Mouse (Mus musculus): ENCODE measurements around the gene Ahcyl1. TPM values are rescaled to one million over a fixed set of nuclear protein-coding genes. Genes with fewer than 3 reads are reported as not detected.
A peak's percentile ranks its signal among the peaks of the same experiment; 100 is the strongest.
"Not testable (repeated sequence)": the region's sequence is repeated elsewhere in the genome, so short reads cannot be mapped to it uniquely, and the experiment has no call there.

Gene Ahcyl1
- total RNA-seq (2021), result 100 to 1,000 TPM; 332 to 340 TPM
- long read RNA-seq, experiment 1, transcript Ahcyl1-201 (17 exons, 3,863 nt), result major isoform, 675 of 803 reads
- long read RNA-seq, experiment 1, partial matches to known transcripts, result 21 of 803 reads
- long read RNA-seq, experiment 1, other reads (novel, unspliced or antisense), result 105 of 803 reads
- long read RNA-seq, experiment 2, transcript Ahcyl1-201 (17 exons, 3,863 nt), result major isoform, 532 of 645 reads
- long read RNA-seq, experiment 2, partial matches to known transcripts, result 20 of 645 reads
- long read RNA-seq, experiment 2, other reads (novel, unspliced or antisense), result 93 of 645 reads

DNA sequence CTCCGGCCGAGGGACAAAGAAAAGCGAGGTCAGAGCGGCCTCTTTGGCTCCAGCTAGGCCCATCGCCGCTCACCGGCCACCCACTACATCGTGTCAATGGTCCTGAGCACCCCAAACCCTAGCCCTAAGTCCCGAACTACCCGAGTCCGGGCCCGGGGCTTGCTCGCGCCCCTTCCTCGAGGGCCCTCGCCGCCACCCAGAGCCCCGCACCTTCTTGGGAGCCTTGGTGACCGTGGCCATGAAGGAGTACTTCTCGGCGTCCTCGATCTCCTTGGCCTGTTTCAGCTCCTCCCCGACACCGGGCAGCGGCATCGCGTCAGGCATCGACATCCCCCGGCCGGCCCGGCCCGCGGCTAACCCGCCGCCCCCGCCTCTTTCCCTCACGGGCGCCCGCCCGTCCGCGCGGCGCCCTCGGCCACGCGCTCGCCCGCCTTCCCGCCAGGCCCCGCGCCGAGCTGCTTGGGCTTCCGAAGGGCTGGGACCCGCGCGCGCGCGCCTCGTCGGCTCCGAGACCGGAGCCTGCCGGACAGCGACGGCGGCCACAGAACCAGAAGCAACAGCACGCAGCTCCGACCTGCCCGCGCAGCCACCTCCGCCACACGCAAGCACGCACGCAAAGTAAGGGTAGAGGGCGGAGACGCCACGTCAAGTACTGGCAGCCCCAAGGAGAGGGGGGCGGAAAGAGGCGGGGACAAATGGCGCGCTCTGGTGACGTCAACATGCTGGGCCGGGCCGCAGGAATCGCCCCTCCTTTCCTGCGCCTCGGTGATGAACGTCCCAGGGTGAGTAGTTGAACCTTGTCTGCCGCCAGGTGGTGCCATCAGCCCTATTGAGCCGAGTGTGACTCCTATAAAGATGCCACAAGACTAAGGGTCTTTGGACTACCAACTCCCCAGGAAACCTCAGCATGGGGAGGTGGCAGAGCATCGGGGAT is at the start of gene Ahcyl1:
Gene Ahcyl1, minus strand, starts transcription at position 613 of the 934 bp plus-strand sequence.
- peak; percentile 93 for TF ChIP-seq CTCF (IDR thresholded peaks at IDR 0.05)
- H3K27ac ChIP-seq, result peak within 1 kb of the TSS; percentile 93
- DNase-seq (ENCODE audit: extremely low spot score in 1 of 2, low spot score in 2 of 2), result peak; percentile 99
- intact Hi-C loops (cut with DNase I), result loop anchor here (1.0 to 5.0 kb wide), 4 partner anchors 59 to 366 kb away; no protein-coding TSS in a partner anchor
- peak within 1 kb of the TSS; percentile 97 for H3K4me3 ChIP-seq

DNA sequence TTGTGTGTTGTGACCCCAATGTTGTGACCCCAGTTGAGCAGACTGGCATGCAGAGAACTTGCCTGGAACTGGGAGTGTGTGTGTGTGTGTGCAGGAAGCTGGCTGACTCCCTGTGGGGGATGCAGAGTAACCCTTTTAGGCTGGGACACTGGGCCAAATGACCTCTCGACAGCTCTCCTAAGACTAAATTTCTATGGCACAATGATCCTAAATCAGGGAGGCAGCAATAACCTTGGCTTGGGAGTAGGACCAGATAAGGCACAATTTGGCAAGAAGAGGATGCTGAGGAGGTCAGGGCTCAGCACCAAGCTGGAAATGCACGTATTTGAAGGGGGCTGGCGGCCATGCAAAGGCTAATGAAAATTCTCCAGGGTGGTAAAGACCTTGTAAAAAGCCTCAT is 49.7 kb upstream of the Ahcyl1 start:
- Histone ChIP-seq H3K27ac (no peak overlapping the region), H3K4me3 (no peak overlapping the region)

DNA sequence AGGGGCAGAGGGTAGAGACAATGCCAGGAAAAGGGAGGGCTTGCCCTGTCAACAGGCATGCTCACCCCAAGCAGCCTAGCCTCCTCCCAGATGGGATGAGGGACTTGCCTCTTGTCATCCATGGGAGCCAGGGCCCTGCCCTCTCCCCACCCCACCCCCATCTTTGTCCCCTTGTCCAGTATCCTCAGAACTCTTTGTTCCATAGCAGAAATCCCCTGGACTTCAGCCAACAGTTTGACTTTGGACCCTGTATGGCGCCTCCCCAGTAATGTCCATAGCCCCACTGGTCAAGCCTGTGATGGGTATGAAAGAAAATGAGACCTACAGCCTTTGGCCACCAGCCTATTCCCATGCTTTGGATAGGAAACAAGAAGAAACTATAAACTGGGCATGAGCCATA is 47.3 kb upstream of the Ahcyl1 start:
- no peak for TF ChIP-seq CTCF (IDR thresholded peaks at IDR 0.05)
- H3K4me3 ChIP-seq, result no peak overlapping the region
- H3K27ac ChIP-seq, result no peak overlapping the region
- intact Hi-C loops (cut with DNase I), result no loop called here
- DNase-seq (ENCODE audit: extremely low spot score in 1 of 2, low spot score in 2 of 2), result no peak

More for the DNA sequence above, 49.7 kb upstream of the Ahcyl1 start:
- no peak for TF ChIP-seq CTCF (IDR thresholded peaks at IDR 0.05)
- intact Hi-C loops (cut with DNase I), result no loop called here
- DNase-seq (ENCODE audit: extremely low spot score in 1 of 2, low spot score in 2 of 2), result no peak

DNA sequence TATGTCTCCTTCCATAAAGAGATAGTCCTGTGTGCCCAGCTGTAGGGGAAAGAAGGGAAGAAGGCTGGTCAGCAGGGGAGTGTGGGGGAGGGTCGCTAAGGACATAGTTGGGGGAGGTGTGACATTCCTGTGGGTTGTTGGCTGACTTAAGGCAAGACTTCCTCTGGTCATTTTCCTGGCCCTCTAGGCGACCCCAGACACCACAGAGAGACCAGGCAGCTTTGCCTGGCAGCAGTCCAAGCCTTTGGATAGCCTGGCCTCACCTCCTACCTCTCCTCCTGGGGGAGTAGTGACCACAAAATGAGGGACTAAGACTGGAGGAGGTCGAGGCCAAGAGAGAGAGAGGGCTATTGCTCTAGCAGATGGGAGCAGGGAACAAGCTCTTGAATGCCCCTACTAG is 46.7 kb upstream of the Ahcyl1 start:
- no peak for DNase-seq (ENCODE audit: extremely low spot score in 1 of 2, low spot score in 2 of 2)
- intact Hi-C loops (cut with DNase I), result no loop called here
- no peak overlapping the region for H3K4me3 ChIP-seq
- no peak overlapping the region for H3K27ac ChIP-seq
- TF ChIP-seq CTCF (IDR thresholded peaks at IDR 0.05), result no peak

DNA sequence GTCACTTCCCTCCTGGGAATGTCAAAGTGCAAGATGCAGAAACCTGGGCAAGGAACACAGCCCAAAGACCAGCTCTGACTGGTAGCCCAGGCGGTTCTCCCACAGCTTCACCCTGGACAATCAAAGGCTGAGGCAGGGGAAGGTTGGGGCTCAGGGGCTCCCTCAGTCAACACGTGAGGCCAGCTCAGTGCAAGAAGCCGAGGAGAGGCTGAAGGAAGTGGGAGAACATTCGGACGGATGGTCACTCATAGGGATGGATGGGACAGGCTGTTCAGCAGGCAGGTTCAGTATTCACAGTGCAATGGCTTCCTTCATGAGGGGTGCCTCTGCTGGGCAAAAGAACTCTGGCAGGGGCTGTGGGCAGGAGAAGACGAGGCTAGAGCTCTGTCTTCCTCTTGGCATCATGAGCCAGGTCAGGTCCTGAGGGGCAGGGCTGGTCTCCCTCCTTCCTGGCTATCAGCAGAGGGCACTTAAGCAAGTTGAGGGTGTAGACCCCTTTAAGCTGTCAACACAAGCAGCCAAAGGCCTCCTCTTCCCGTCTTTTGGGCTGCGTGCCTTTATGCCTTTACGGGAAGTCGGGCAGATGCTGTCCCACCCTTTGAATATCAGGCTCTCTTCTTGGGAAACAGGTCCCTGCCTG is 45.8 kb upstream of the Ahcyl1 start:
- Histone ChIP-seq H3K27ac (peak overlapping the region; percentile 24; the same call in 1 of the 2 replicates), H3K4me3 (no peak overlapping the region)
- no peak for TF ChIP-seq CTCF (IDR thresholded peaks at IDR 0.05)
- intact Hi-C loops (cut with DNase I), result no loop called here
- no peak for DNase-seq (ENCODE audit: extremely low spot score in 1 of 2, low spot score in 2 of 2)

DNA sequence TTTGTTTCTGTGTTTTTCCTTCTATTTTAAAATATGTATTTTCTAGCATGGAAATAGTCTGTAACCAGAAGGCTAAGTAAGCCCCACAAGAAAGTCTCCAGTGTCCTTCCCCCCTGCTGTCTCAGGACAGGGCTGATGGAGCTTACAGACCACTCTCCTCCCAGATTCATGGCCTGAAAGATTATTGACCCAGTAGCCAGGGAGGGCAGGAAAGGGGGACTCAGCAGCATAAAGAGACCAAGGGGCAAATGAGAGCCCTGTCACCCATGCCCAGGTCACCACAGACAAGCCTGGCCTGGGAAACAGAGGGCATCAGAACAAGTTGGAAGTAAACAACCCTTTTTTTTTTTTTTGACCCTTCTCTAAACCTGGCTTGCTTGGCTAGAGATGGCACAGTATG is 45.0 kb upstream of the Ahcyl1 start:
- no peak for TF ChIP-seq CTCF (IDR thresholded peaks at IDR 0.05)
- no peak for DNase-seq (ENCODE audit: extremely low spot score in 1 of 2, low spot score in 2 of 2)
- intact Hi-C loops (cut with DNase I), result no loop called here
- H3K4me3 ChIP-seq, result no peak overlapping the region
- peak overlapping the region; percentile 81 for H3K27ac ChIP-seq

DNA sequence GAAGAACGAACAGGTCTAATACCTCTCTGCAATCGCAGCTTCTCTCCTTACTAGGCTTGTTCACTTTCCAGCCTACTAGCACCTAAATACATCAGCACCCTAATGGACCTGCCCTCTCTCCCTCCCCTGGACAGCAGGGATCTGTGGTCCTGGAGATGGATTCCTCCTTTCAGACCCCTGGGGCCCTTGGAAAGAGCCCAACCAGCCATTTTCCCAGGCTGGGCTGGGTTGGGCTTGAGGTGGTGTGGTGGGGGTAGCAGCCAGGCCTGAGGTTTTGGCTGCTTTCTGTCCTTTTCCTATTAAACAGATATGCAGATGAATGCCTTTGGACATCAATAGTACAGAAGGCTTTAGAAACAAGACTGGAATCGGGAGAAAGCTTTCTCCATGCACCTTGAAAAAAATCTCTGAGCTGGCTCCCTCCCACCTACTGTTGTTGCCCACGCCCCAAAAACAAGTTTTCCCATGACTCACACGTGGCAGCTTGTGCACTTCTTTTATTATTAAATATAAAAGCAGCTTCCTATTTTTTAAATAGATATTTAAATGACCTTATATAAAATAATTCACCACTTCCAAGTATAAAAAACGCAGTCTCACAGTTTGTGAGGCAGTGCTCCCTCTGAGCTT is 44.3 kb upstream of the Ahcyl1 start:
- no peak for DNase-seq (ENCODE audit: extremely low spot score in 1 of 2, low spot score in 2 of 2)
- H3K4me3 ChIP-seq, result no peak overlapping the region
- TF ChIP-seq CTCF (IDR thresholded peaks at IDR 0.05), result no peak
- intact Hi-C loops (cut with DNase I), result no loop called here
- H3K27ac ChIP-seq, result peak overlapping the region; percentile 81

DNA sequence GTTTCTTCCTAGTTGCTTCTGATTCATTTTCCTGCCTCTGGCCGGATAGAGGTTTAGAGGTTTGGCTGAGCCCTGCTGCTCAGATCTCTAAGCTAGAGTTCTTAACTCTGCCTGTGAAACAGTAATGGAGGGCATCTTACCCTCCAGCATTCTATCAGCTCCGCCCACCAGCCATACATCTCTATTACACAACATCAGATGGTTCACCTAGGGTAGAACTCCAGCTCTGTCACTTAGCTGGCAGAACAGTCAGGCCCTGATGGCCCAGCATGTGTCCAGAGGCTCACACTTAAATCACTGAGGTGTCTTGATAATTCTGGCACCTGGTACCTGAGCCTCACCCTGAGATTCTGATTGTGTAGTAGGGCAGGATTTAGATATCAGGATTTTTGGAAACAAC is 43.6 kb upstream of the Ahcyl1 start:
- TF ChIP-seq CTCF (IDR thresholded peaks at IDR 0.05), result no peak
- intact Hi-C loops (cut with DNase I), result no loop called here
- no peak for DNase-seq (ENCODE audit: extremely low spot score in 1 of 2, low spot score in 2 of 2)
- no peak overlapping the region for H3K4me3 ChIP-seq
- H3K27ac ChIP-seq, result peak overlapping the region; percentile 81

DNA sequence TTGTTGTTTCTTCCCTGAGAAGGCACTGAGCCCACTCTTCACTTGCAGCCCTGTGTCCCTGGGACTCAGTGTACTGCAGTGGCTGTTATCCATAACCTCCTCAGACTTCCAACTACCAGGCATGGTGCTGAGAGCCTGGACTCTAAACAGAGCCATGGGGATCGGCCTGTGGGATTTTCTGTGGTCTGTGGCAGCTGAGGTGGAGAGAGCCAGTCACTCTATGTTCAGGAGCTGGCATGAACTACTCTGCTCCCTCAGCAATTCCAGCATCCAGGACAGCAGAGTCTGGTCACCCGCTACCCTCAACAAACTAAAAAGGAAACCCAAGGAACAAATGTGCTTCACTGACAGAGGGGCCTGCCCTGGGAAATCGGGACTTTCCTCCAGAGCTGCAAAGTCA is 43.1 kb upstream of the Ahcyl1 start:
- intact Hi-C loops (cut with DNase I), result no loop called here

DNA sequence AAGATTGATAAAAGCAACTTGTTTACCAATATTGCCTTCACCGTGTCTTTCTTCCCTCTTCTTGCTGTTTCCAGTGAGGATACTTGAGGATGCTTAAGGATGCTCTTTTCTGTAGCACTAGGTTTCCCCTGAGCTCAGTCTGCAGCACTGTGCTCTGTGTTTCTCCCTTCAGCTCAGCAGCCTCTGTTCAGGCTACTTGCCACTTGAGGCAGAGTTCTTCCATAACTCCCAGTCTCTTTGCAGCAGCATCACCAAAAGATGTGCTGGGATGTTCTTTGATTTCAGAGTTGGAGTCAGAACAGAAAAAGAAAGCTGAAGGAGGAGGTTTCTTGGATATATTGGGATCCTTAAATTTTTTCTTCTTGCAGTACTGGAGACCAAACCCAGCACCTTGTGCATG is 42.3 kb upstream of the Ahcyl1 start:
- Histone ChIP-seq H3K4me3 (no peak overlapping the region), H3K27ac (no peak overlapping the region; the same call in 1 of the 2 replicates)
- DNase-seq (ENCODE audit: extremely low spot score in 1 of 2, low spot score in 2 of 2), result no peak
- intact Hi-C loops (cut with DNase I), result no loop called here
- peak; percentile 51 for TF ChIP-seq CTCF (IDR thresholded peaks at IDR 0.05)

More for the DNA sequence above, 43.1 kb upstream of the Ahcyl1 start:
- no peak for TF ChIP-seq CTCF (IDR thresholded peaks at IDR 0.05)
- H3K27ac ChIP-seq, result peak overlapping the region; percentile 66
- H3K4me3 ChIP-seq, result no peak overlapping the region
- no peak for DNase-seq (ENCODE audit: extremely low spot score in 1 of 2, low spot score in 2 of 2)

DNA sequence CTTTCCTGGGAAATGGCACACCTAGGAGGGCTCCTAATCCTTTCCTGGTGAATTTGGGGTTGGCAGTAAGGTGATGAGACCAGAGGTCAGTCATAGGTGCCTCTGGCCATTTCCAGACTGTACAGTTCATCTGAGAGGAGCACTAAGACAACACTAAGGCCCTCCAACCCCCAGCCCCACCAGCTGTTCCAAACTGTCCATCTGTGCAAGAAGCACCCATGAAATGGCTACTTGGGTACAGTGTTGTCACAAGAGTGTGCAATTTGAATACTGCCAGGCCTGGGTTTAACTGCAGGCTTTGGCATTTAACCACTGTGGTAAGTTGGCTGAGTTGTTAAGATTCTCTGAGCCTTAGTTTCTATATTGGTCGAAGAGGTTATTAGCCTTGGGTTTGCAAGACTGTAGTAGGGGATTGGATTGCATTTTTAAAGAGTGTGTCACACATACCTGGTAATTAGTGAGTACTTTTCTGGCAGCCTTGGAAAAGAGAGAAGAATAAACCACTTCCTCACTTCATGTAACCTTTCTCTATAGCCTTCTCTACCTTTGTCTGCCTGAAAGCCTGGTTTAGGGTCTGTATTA is 41.3 kb upstream of the Ahcyl1 start:
- intact Hi-C loops (cut with DNase I), result no loop called here
- no peak overlapping the region for H3K27ac ChIP-seq
- DNase-seq (ENCODE audit: extremely low spot score in 1 of 2, low spot score in 2 of 2), result no peak
- H3K4me3 ChIP-seq, result no peak overlapping the region
- TF ChIP-seq CTCF (IDR thresholded peaks at IDR 0.05), result no peak

DNA sequence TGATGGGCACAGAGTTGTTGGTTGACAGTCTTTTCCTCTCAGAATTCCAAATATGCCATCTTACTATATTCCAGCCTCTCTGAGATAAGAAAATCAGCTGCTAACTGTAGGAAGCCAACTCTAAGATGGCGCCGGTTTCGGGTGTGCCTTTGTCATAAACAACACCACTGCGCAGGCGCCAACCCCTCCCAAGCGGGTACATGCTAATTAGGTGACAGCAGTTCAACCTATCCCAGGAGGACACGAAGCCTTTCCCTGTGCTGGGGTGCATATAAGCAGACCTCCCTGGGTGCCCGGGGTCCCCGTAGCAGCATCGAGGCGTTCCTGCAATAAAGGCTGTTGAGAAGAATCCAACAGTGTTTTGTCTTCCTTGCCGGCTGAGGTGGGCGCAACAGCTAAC is 39.3 kb upstream of the Ahcyl1 start:
- H3K27ac ChIP-seq; DNase-seq (ENCODE audit: extremely low spot score in 1 of 2, low spot score in 2 of 2); H3K4me3 ChIP-seq; intact Hi-C loops (cut with DNase I): not testable (repeated sequence)
